Mouse (Mus musculus): ENCODE results near the gene Otud7b.
A peak's percentile ranks its signal among the peaks of the same experiment; 100 is the strongest.
"Not testable (repeated sequence)": the region's sequence is repeated elsewhere in the genome, so short reads cannot be mapped to it uniquely, and the experiment has no call there.

The Otud7b gene

GRCm38 (mm10) chr3:96135011-96135410 lies 30.7 kb downstream of the Otud7b start:
- no peak for DNase-seq (ENCODE audit: low spot score in 2 of 2)

- DNase-seq (ENCODE audit: low spot score in 2 of 2) = no peak
Measured at GRCm38 (mm10) chr3:96147950-96148349, 43.6 kb downstream of the Otud7b start.

GRCm38 (mm10) chr3:96151836-96152235 lies 47.5 kb downstream of the Otud7b start:
- DNase-seq (ENCODE audit: low spot score in 2 of 2) = no peak

GRCm38 (mm10) chr3:96152611-96153010 lies 48.3 kb downstream of the Otud7b start:
- no peak for DNase-seq (ENCODE audit: low spot score in 2 of 2)

- DNase-seq (ENCODE audit: low spot score in 2 of 2) = no peak
Measured at GRCm38 (mm10) chr3:96155501-96155900, 51.2 kb downstream of the Otud7b start.

GRCm38 (mm10) chr3:96159820-96160219 lies 55.5 kb downstream of the Otud7b start:
- DNase-seq (ENCODE audit: low spot score in 2 of 2) = no peak

- DNase-seq (ENCODE audit: low spot score in 2 of 2) = no peak
Measured at GRCm38 (mm10) chr3:96160222-96160802, 56.0 kb downstream of the Otud7b start.

DNA sequence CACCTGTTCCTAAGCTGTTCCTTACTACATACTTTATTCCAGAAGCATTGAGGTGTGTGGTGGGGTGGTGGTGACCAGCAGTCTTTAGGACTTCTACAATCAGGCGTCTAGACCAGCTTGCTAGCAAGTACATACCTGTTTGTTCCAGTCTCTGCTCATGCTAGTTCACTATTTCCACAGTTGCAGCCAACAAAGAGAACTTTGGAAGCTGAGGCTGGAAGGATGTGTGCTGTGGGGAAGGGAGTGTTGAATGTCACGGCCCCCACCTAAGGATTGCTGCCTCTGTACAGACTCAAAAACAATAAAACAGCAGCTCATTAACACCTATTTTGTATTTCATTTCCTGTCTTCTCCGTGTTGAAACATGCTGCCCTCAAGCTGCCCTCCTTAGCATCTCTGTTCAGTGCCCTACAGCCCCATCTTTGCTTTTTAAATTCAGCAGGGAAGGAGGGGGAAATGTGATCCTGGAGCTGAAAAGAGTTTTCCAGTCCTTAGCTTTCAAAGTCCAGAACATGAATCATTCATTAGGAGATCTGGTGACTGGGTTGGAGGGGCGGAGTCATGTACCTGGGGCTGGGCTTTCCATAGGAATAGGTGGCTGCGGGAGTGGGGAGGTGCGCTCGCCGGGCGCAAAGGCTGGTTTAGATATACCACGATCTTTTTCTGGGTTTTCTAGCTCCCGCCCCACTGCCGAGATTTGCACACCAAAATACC lies 56.6 kb downstream of the Otud7b start:
- DNase-seq (ENCODE audit: low spot score in 2 of 2) = no peak

GRCm38 (mm10) chr3:96161869-96162840 lies 57.8 kb downstream of the Otud7b start, which contains the start of gene Mtmr11:
Mtmr11 (plus strand) TSS chr3:96162004.
- DNase-seq (ENCODE audit: low spot score in 2 of 2) = no peak

DNA sequence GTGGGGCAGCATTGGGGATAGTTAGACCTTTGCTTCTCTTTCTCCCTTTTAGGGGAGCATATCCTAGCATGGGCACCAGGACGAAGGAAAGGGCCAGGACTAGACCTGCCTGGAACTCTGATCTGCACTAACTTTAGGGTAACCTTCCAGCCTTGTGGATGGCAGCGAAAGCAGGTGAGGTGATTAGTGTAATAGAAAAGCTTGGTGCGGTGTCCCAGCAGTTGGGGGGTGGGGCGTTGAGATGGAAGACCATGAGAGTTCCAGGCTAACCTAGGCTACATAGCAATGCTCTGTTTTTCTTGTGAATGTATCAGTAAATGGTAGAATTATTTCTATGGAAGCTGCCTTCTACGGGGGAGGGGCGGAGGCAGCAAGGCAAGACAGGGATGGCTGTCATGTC lies 58.7 kb downstream of the Otud7b start:
- no peak for DNase-seq (ENCODE audit: low spot score in 2 of 2)

DNA sequence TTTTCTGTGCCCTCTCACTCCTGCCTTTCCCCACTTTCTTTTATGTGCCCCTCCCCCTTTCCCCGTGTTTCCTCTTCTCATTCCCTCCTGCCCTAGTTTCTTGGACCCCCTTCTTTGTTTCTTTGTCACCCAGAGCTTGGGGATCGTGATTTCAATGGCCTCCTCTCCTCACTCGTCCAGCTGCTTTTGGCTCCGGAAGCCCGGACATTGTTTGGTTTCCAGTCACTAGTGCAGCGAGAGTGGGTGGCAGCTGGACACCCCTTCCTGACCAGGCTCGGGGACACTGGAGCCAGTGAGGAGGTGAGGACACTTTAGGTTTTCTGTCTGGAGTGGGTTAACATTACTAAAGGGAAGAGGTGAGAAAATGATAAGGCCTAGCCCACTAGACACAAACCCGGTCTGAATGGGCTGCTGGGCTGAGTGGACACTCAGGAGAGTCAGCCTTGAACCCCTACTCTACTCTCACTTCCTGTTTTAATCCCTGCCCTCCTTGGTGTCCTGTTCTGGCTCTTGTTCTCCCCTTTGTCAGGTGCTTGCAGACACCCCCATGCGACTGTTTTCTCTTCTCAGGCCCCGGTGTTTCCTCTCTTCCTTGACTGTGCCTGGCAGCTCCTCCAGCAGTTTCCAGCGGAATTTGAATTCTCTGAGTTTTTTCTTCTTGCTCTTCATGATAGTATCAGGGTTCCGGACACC lies 64.3 kb downstream of the Otud7b start:
- no peak for DNase-seq (ENCODE audit: low spot score in 2 of 2)

- no peak for DNase-seq (ENCODE audit: low spot score in 2 of 2)
Measured at GRCm38 (mm10) chr3:96170276-96170675, 65.9 kb downstream of the Otud7b start.

GRCm38 (mm10) chr3:96170976-96171545 lies 66.7 kb downstream of the Otud7b start:
- no peak for DNase-seq (ENCODE audit: low spot score in 2 of 2)

- DNase-seq (ENCODE audit: low spot score in 2 of 2) = no peak
Measured at GRCm38 (mm10) chr3:96171583-96172196, 67.4 kb downstream of the Otud7b start.

DNA sequence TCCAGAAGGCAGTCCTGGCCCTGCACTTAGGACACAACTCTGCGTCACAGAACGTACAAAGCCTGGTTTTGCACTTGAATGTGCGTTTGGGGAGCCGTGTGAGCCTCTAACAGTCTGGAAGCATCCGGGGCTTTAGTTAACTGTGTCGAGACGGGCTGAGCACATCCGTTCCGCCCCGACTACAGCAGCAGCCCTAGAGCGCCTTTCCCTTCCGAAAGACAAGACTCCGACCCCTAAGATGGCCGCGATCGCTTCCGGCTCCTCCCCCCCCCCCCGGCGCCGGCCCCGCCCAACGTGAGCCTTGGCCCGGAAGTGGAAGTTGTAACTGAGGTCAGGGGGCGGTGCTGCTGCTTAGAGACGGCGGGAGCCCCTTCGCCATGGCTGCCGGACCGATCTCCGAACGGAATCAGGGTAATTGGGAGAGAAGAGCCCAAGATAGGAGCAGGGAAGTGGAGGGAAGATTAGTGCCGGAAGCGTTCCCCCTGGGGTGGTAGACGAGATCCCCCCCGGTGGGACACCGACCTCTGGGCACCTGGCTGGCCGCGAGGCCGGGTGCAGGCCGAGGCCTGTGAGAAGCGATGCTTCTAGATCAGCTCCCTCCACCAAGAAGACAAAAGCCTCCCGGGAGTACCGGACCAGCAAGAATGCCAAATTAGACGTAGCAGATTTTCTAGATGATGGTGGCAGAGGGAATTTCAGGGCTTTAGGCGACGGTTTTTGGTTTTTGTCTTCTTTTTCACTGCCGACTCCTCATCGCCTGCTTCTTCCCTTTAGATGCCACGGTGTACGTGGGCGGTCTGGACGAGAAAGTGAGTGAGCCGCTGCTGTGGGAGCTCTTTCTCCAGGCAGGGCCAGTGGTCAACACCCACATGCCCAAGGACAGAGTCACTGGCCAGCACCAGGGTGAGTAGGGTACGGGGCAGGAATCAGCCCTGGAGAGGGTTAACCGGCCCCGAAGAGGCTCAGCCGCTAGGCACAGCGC lies 68.2 kb downstream of the Otud7b start, which contains the start of gene Sf3b4:
Gene Sf3b4 (plus strand): TSS at position 136 of the 982 bp plus-strand sequence.
- peak; percentile 82 to 83 for DNase-seq (ENCODE audit: low spot score in 2 of 2)

DNA sequence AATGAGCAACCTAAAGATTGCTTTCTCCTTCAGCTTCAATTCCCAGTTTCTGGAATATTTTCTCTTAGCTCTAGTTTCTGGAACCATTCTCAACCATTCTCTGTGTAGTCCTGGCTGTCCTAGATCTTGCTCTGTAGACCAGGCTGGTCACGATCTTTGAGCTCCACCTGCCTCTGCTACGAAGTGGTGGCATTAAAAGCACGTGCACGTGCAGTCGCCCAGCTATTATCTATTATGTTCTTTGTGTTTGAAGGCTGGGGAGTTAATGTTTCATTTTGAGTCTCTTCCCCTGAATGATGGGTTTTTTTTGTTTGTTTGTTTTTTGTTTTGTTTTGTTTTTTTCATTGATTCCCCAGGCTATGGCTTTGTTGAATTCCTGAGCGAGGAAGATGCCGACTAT lies 68.9 kb downstream of the Otud7b start:
- DNase-seq (ENCODE audit: low spot score in 2 of 2) = no peak

GRCm38 (mm10) chr3:96174042-96174441 lies 69.7 kb downstream of the Otud7b start:
- DNase-seq (ENCODE audit: low spot score in 2 of 2) = not testable (repeated sequence)

DNA sequence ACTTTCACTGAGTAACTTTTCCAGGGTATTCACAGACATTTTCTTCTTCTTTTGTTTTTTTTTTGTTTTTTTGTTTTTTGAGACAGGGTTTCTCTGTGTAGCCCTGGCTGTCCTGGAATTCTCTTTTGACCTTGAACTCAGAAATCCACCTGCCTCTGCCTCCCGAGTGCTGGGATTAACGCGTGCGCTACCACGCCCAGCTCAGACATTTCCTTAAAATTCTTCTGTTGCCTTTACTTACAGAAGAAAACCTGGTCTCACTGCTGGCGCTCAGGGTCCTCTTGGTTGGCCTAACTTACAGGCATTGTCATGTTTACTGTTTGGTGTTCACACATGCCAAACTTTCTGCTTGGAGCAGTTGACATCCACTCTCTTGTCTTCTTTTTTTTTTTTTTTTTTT lies 70.9 kb downstream of the Otud7b start:
- DNase-seq (ENCODE audit: low spot score in 2 of 2) = no peak

- no peak for DNase-seq (ENCODE audit: low spot score in 2 of 2)
Measured at GRCm38 (mm10) chr3:96178427-96178826, 74.1 kb downstream of the Otud7b start.

- DNase-seq (ENCODE audit: low spot score in 2 of 2) = no peak
Measured at GRCm38 (mm10) chr3:96178902-96179301, 74.6 kb downstream of the Otud7b start.

All from frontal cortex, postnatal 10 days (tissue).